Mouse (Mus musculus): ENCODE measurements around the gene Cort.

- no peak for TF ChIP-seq EP300 (IDR thresholded peaks at IDR 0.05; ENCODE audit: insufficient read depth, low read depth, low read length)
- no peak for TF ChIP-seq CTCF (IDR thresholded peaks at IDR 0.05)
- no peak for TF ChIP-seq POLR2A (IDR thresholded peaks at IDR 0.05; ENCODE audit: insufficient read depth, low read depth, low read length)
Measured at GRCm38 (mm10) chr4:149136116-149136850, 9.7 kb upstream of the Cort start.

All from heart, adult 2 months (tissue).